ENCODE assay signal across 10 mouse cellular contexts in the genomic region with DNA sequence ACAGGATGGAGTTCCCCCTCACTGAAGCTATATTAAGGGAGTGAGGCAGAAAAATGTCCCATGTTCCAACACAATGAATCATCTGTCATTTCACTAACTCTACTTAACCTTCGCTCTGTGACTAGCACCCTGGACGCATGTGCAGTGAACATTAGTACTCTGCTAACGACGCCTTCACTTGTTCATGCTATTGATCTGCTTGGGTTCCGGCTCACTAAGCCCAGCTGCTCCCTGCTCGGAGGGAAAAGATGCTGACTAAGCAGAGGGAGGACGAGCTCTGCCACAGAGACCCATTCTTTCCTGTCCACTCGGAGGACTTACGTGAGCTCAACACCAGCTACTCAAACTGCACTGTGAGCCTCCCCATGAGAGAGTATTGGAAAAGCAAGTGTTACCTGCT. TPM values are rescaled to one million over a fixed set of nuclear protein-coding genes. Genes with fewer than 3 reads are reported as not detected.
DNase-seq lines count a peak whose midpoint lies in the region; ATAC-seq and TF ChIP-seq lines count a peak whose summit lies in the region.
"Had no signal": no experiment of that assay in that cellular context is flagged by ENCODE, and none has a peak within 500 bp of the region (broad histone marks: within the 10 kb centered on the region; RNA-seq: fewer than 3 reads in every experiment).

No protein-coding gene starts in this region.

- H3K27ac ChIP-seq in heart, embryonic 10.5 days: 0 out of 2 replicates have a peak overlapping the region, but pooled peaks have one; percentile 4
- peak overlapping the region; percentile 37; the same call in 1 of the 2 replicates for H3K27ac ChIP-seq in forebrain, embryonic 12.5 days
- peak overlapping the region; percentile 4; the same call in 1 of the 2 replicates for H3K27ac ChIP-seq in hindbrain, postnatal 0 days
- H3K27ac ChIP-seq in neural tube, embryonic 13.5 days (replicated peaks): peak overlapping the region; percentile 49; the same call in 1 of the 2 replicates
- no peak overlapping the region; the same call in 1 of the 2 replicates for H3K27ac ChIP-seq in limb, embryonic 10.5 days
- H3K27ac ChIP-seq in heart, adult 2 months: no peak overlapping the region
- H3K27ac ChIP-seq: liver, embryonic 15.5 days had no signal

- H3K9ac ChIP-seq in forebrain, embryonic 12.5 days: no peak overlapping the region
- H3K9ac ChIP-seq in hindbrain, postnatal 0 days (replicated peaks; ENCODE audit: low read length): no peak overlapping the region
- no peak overlapping the region for H3K9ac ChIP-seq in neural tube, embryonic 13.5 days
- H3K9ac ChIP-seq in heart, adult 2 months (ENCODE audit: low read depth, low read length): no peak overlapping the region
- H3K9ac ChIP-seq: liver, embryonic 15.5 days had no signal

- no peak overlapping the region for H3K4me3 ChIP-seq in heart, embryonic 10.5 days
- H3K4me3 ChIP-seq in forebrain, embryonic 12.5 days (replicated peaks): no peak overlapping the region
- H3K4me3 ChIP-seq in hindbrain, postnatal 0 days (ENCODE audit: low read length): no peak overlapping the region
- H3K4me3 ChIP-seq in neural tube, embryonic 13.5 days: no peak overlapping the region
- no peak overlapping the region for H3K4me3 ChIP-seq in limb, embryonic 10.5 days
- no peak overlapping the region for H3K4me3 ChIP-seq in heart, adult 2 months
- H3K4me3 ChIP-seq: liver, embryonic 15.5 days had no signal

- no peaks in the 10 kb centered on the region for H3K79me2 ChIP-seq in heart, adult 2 months (replicated peaks; ENCODE audit: control insufficient read depth, insufficient read depth, low read length)

- no peaks in the 10 kb centered on the region for H3K36me3 ChIP-seq in heart, embryonic 10.5 days
- H3K36me3 ChIP-seq in forebrain, embryonic 12.5 days (replicated peaks): no peaks in the 10 kb centered on the region
- H3K36me3 ChIP-seq in hindbrain, postnatal 0 days (ENCODE audit: insufficient read depth, low read length): no peaks in the 10 kb centered on the region
- no peaks in the 10 kb centered on the region for H3K36me3 ChIP-seq in neural tube, embryonic 13.5 days
- H3K36me3 ChIP-seq in limb, embryonic 10.5 days: no peaks in the 10 kb centered on the region
- no peaks in the 10 kb centered on the region for H3K36me3 ChIP-seq in heart, adult 2 months (ENCODE audit: control insufficient read depth, insufficient read depth, low read length)
- H3K36me3 ChIP-seq: liver, embryonic 15.5 days had no signal

- no peaks in the 10 kb centered on the region for H3K9me3 ChIP-seq in heart, embryonic 10.5 days
- H3K9me3 ChIP-seq in forebrain, embryonic 12.5 days: no peaks in the 10 kb centered on the region
- H3K9me3 ChIP-seq in hindbrain, postnatal 0 days (ENCODE audit: low read length): no peaks in the 10 kb centered on the region
- H3K9me3 ChIP-seq in neural tube, embryonic 13.5 days: no peaks in the 10 kb centered on the region
- no peaks in the 10 kb centered on the region for H3K9me3 ChIP-seq in limb, embryonic 10.5 days (replicated peaks)
- H3K9me3 ChIP-seq: liver, embryonic 15.5 days had no signal

- intact Hi-C loops in heart, adult 2 months (cut with DNase I): no loop called here
- intact Hi-C loops in left cerebral cortex, postnatal 25 days (cut with DNase I): no loop called here

- no peak for TF ChIP-seq CTCF in hindbrain, postnatal 0 days (IDR thresholded peaks at IDR 0.05; ENCODE audit: low read depth)
- no peak for TF ChIP-seq CTCF in heart, adult 2 months (IDR thresholded peaks at IDR 0.05)

- no peak for DNase-seq in heart, embryonic 10.5 days (ENCODE audit: low spot score)
- no peak for DNase-seq in heart, adult 9 months (ENCODE audit: low spot score in 2 of 2)
- DNase-seq in hindbrain, postnatal 0 days (ENCODE audit: low spot score): peak; percentile 46
- DNase-seq in limb, embryonic 10.5 days (ENCODE audit: low spot score): no peak
- DNase-seq in heart, adult 2 months: no peak
- DNase-seq in left cerebral cortex, postnatal 25 days (ENCODE audit: low spot score in 2 of 2): no peak
- DNase-seq: heart, adult 18-20 months had no signal

- ATAC-seq in forebrain, embryonic 12.5 days (ENCODE audit: low FRiP score): peak; percentile 82
- ATAC-seq in hindbrain, postnatal 0 days: peak; percentile 45
- ATAC-seq in neural tube, embryonic 13.5 days (ENCODE audit: low read depth): peak; percentile 64; the same call in 1 of the 2 replicates

- peaks cover 42% of the 10 kb centered on the region for H3K4me1 ChIP-seq in heart, embryonic 10.5 days
- peaks cover 29% of the 10 kb centered on the region for H3K4me1 ChIP-seq in forebrain, embryonic 12.5 days
- H3K4me1 ChIP-seq in hindbrain, postnatal 0 days (ENCODE audit: insufficient read depth, low read length): 0 out of 2 replicates have a peak, but pooled peaks cover 14% of the 10 kb centered on the region
- peaks cover 29% of the 10 kb centered on the region for H3K4me1 ChIP-seq in neural tube, embryonic 13.5 days (replicated peaks)
- peaks cover 18% of the 10 kb centered on the region for H3K4me1 ChIP-seq in limb, embryonic 10.5 days
- no peaks in the 10 kb centered on the region for H3K4me1 ChIP-seq in heart, adult 2 months (ENCODE audit: control insufficient read depth, insufficient read depth, low read length)
- H3K4me1 ChIP-seq: liver, embryonic 15.5 days had no signal

- TF ChIP-seq POLR2A in heart, adult 2 months (IDR thresholded peaks at IDR 0.05; ENCODE audit: insufficient read depth, low read depth, low read length): no peak

- no peak overlapping the region for H3K4me2 ChIP-seq in forebrain, embryonic 12.5 days
- H3K4me2 ChIP-seq in hindbrain, postnatal 0 days (ENCODE audit: low read depth, low read length): 0 out of 2 replicates have a peak overlapping the region, but pooled peaks have one; percentile 18
- peak overlapping the region; percentile 21; the same call in 1 of the 2 replicates for H3K4me2 ChIP-seq in neural tube, embryonic 13.5 days
- H3K4me2 ChIP-seq: liver, embryonic 15.5 days had no signal

- 45% methylated on average over 9 of the region's 9 CpGs for WGBS in heart, embryonic 10.5 days
- WGBS in forebrain, embryonic 12.5 days: 29% methylated on average over 9 of the region's 9 CpGs
- WGBS in hindbrain, postnatal 0 days: 14% methylated on average over 9 of the region's 9 CpGs
- 10% methylated on average over 9 of the region's 9 CpGs for WGBS in neural tube, embryonic 13.5 days
- WGBS in limb, embryonic 10.5 days: 60% methylated on average over 9 of the region's 9 CpGs
- 56% methylated on average over 9 of the region's 9 CpGs for WGBS in heart, adult 2 months

- no peak for TF ChIP-seq EP300 in heart, adult 2 months (IDR thresholded peaks at IDR 0.05; ENCODE audit: insufficient read depth, low read depth, low read length)

- H3K27me3 ChIP-seq in heart, embryonic 10.5 days (ENCODE audit: insufficient read depth, poor library complexity, severe bottlenecking): no peaks in the 10 kb centered on the region
- no peaks in the 10 kb centered on the region for H3K27me3 ChIP-seq in forebrain, embryonic 12.5 days
- no peaks in the 10 kb centered on the region for H3K27me3 ChIP-seq in hindbrain, postnatal 0 days (ENCODE audit: insufficient read depth, low read length)
- no peaks in the 10 kb centered on the region for H3K27me3 ChIP-seq in neural tube, embryonic 13.5 days
- H3K27me3 ChIP-seq in limb, embryonic 10.5 days (ENCODE audit: low read depth, poor library complexity, severe bottlenecking): no peaks in the 10 kb centered on the region
- H3K27me3 ChIP-seq in heart, adult 2 months (ENCODE audit: control insufficient read depth, insufficient read depth, low read length): no peaks in the 10 kb centered on the region
- H3K27me3 ChIP-seq: liver, embryonic 15.5 days had no signal

RNA-seq across cellular contexts. Expression of a gene that starts 33.2 kb away (rescaled TPM):
- 164 and 186 TPM in 2 replicates for polyA plus RNA-seq in heart, embryonic 10.5 days (2016; fragmentation: Nextera tagmentation; extraction: Ambion mirVana)
- 1,306 and 1,372 TPM in 2 replicates for polyA plus RNA-seq in forebrain, embryonic 12.5 days (2016; fragmentation: Nextera tagmentation; extraction: Ambion mirVana)
- total RNA-seq in hindbrain, postnatal 0 days (2014; rRNA removed): 690 and 787 TPM in 2 replicates
- 1,844 and 1,981 TPM in 2 replicates for polyA plus RNA-seq in hindbrain, postnatal 0 days (2015; fragmentation: Nextera tagmentation; extraction: Ambion mirVana)
- 1,780 and 1,799 TPM in 2 replicates for polyA plus RNA-seq in neural tube, embryonic 13.5 days (2015; fragmentation: Nextera tagmentation; extraction: Ambion mirVana)
- 60.1 and 64.6 TPM in 2 replicates for polyA plus RNA-seq in limb, embryonic 10.5 days (2016; fragmentation: Nextera tagmentation; extraction: Ambion mirVana)
- 10 to 100 TPM; 10.2 to 14.6 TPM for total RNA-seq in heart, adult 2 months (2021)
- polyA plus RNA-seq in heart, adult 2 months (2012; rRNA removed): 2.1 and 3.5 TPM in 2 replicates
- 100 to 1,000 TPM; 586 to 625 TPM for total RNA-seq in left cerebral cortex, postnatal 25 days (2021)

Comparison
In these comparisons a context has a peak if more than half of its experiments do, and no peak if none do; other contexts are left out.
1. H3K27ac ChIP-seq: peak in heart, embryonic 10.5 days (single experiment), forebrain, embryonic 12.5 days (single experiment), hindbrain, postnatal 0 days (single experiment) and neural tube, embryonic 13.5 days (single experiment); none in limb, embryonic 10.5 days (single experiment) and heart, adult 2 months (single experiment).
2. RNA of a gene that starts 33.2 kb away (polyA plus RNA-seq): 1,844 to 1,981 TPM in hindbrain, postnatal 0 days, 1,780 to 1,799 TPM in neural tube, embryonic 13.5 days, 1,306 to 1,372 TPM in forebrain, embryonic 12.5 days, 164 to 186 TPM in heart, embryonic 10.5 days and 60.1 to 64.6 TPM in limb, embryonic 10.5 days; 2.1 to 3.5 TPM in heart, adult 2 months; every median in the first group is over 10 times any median in the second.
3. Peak in every context shown above with its lines, with median percentiles within 50 percentile points of each other: ATAC-seq.